Mouse (Mus musculus): ENCODE data around the gene Tbc1d10c.

DNA sequence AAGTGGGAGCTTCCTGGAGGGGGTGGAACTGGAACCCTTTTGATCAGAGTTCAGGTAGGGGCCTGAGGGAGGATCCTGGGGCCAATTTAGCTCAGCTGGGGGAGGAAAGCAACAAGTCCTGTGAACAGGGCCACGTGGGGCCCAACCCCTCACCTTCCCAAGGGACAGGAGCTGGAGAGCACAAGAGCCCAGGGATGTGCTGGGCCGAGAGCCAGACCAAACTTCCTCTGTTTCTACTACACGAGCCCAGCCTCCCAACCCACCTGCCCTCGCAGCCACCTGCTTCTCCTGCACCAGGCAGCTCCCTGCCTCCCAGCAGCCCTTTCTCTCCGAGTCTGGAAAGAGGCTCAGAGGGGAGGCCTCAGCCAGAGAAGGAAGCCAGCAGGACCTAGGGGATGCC, 5.5 kb upstream of the Tbc1d10c start:
- TF ChIP-seq CTCF (IDR thresholded peaks at IDR 0.05; ENCODE audit: extremely low read depth, insufficient read length, insufficient replicate concordance, low read depth, low read length) (no peak), POLR2A (IDR thresholded peaks at IDR 0.05; ENCODE audit: low read depth, low read length) (no peak)
